Mouse (Mus musculus) cerebellum, postnatal 14 days (tissue): ENCODE data around the gene Olfr161.
"Not testable (repeated sequence)": the region's sequence is repeated elsewhere in the genome, so short reads cannot be mapped to it uniquely, and the experiment has no call there.

Experiments
- DNase-seq, 2 experiments: peaks; one replicate each; pipeline ENCODE4 v3.0.0; 2021; ENCODE audit warnings: mixed read lengths in 2 of 2

Gene Olfr161

GRCm38 (mm10) chr16:3590691-3591090 lies at the start of gene Olfr161:
Olfr161 (plus strand) TSS chr16:3591042.
- DNase-seq, result no peak

- no peak for DNase-seq
These were observed 27.3 kb upstream of the Olfr161 start for GRCm38 (mm10) chr16:3563553-3563952.

DNA sequence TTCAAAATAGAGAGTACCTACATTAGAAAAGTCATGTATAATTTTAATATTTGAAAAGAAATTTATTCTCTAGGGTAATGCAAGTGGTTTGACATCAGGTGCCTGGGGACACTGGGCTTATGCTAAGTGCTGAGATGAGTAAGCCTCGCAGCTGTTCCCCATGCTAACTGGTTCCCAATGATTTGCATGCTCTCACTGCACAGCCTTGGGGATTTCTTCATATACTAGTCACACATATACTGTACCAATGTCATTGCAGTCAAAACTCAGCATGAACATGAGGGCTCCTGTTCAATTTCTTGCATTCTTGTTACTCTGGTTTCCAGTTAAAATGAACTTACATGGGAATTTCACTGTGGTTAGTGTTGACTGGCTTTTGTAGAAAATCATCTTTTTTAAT lies 13.2 kb upstream of the Olfr161 start:
- not testable (repeated sequence) for DNase-seq

DNA sequence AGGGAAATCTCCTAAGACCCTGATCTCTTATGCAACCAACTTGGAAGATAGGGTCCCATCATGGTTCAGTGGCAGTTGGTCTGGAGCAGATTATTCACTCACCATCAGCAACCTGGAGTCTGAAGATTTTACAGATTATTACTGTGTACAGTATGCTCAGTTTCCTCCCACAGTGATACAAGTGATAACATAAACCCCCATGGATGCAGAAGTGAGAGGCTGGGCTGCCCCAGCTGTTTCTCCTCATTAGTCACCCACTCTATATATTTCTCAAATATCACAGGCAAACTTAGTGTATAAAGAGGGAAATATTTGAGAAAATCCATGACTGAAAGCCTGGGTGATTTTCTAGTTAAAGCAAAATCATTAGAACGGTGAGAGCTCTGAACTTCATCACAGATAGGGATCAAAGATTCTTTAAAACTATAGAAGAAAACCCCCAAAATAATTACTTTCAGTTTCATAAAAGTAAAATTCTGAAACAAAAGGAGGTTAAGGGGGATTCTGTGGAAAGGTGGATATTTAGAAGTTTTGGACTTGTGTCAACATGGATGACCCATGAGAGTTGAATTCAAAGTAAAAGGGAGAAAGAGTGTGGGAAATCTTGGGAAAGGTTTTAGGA lies 12.5 kb upstream of the Olfr161 start:
- not testable (repeated sequence) for DNase-seq

DNA sequence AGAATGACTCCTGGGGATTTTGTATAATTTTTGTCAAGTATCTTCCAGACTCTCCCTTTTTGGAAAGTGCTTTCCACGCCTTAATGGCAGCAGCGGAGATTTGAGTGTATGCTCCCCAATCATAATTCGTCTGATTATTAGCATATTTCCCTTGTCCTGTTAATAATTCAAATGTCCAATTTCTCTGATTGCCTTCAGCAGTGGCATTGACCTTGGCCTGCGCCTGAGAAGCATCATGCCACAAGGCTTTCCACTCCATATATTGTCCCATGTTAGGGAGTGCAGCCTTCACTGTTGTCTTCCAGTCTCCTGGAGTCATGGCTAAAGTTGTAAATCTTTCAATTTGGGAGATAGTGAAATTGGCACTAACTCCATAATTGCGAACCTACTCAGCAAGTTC lies 40.5 kb downstream of the Olfr161 start:
- DNase-seq, result not testable (repeated sequence)

DNA sequence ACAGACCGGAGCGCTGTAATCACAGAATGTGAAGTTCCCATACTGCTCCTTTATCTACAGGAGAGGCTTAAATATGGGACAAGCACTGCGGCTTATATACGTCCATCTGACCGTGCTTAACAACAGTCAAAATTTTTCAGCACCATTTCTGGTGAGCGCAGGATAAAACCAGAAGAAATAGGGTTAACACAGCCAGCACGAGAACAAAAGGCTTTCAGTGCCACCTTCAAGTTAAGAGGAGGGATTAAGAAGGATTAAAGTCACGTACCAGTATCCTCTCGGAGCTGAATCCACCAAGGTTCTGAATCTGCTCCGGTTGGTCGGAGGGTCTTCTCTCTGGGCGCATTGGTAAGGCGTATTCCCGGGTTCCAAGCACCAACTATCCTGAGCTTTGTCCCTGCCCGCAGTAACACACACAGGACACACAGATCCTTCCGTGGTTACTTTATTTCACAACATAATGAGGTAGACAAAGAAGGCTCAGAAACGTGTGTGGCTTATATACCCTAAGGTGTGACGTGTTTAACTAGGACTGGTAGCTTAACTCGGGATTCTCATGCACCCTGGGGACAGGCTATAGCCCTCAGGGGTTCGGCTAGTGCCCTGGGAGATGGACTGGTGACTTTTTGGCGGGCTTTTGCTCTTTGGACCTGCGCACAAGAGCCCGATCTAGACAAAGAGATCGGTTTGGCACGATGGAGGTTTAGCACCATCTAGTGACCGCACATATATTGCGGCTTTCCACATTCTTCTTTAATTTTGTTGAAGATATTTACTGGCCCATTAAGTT lies 41.9 kb downstream of the Olfr161 start:
- DNase-seq, result not testable (repeated sequence)
